Mouse (Mus musculus) bone marrow, adult 2 months (tissue): Measurements from ENCODE around the gene Stim2.

Source experiments
- CTCF ChIP-seq: fragments of 200-500 bp; IDR thresholded peaks from 2 replicates; pipeline ENCODE4 v1.5.1; 2011; ENCODE audit warnings: low read length, control low read depth; ENCODE audit not compliant: control insufficient read depth, insufficient read depth
- POLR2A ChIP-seq: fragments of 200-500 bp; IDR thresholded peaks from 2 replicates; pipeline ENCODE4 v1.6.1; 2011; ENCODE audit warnings: low read depth, mild to moderate bottlenecking, control low read depth, low read length, borderline replicate concordance; ENCODE audit not compliant: control insufficient read depth

GRCm38 (mm10) chr5:53948606-53949266, 49.6 kb upstream of the Stim2 start:
- TF ChIP-seq CTCF (no peak), POLR2A (no peak)
